Mouse (Mus musculus) megakaryocyte, embryonic 14.5 days (primary cell): ENCODE measurements around the gene Gm20388. TPM values are rescaled to one million over a fixed set of nuclear protein-coding genes. Genes with fewer than 3 reads are reported as not detected.

Source experiments
- H3K27me3 ChIP-seq: replicated peaks from 2 replicates; pipeline ENCODE3; 2012; ENCODE audit warnings: inconsistent platforms
- H3K36me3 ChIP-seq: replicated peaks from 2 replicates; pipeline ENCODE3; 2012; ENCODE audit warnings: low read length, inconsistent platforms, mixed read lengths
- H3K4me1 ChIP-seq: 2 replicates; pipeline ENCODE4 v1.6.1; 2012; ENCODE audit warnings: inconsistent platforms
- H3K4me3 ChIP-seq: replicated peaks from 2 replicates; pipeline ENCODE3; 2012; ENCODE audit warnings: moderate library complexity, mild to moderate bottlenecking, inconsistent platforms
- H3K9me3 ChIP-seq: 2 replicates; pipeline ENCODE4 v1.6.1; 2012; ENCODE audit warnings: inconsistent platforms
- FLI1 ChIP-seq: IDR thresholded peaks from 2 replicates; pipeline ENCODE4 v1.6.1; 2012; ENCODE audit warnings: low read length, inconsistent platforms, mixed read lengths
- GATA1 ChIP-seq: IDR thresholded peaks from 3 replicates; pipeline ENCODE4 v1.6.1; 2012; ENCODE audit warnings: mixed read lengths, low read length, inconsistent platforms, borderline replicate concordance
- polyA plus RNA-seq: library from polyadenylated mRNA; stranded (reverse); fragments of >175 nt; gene quantifications from 2 replicates; pipeline ENCODE4 v1.2.3, GENCODE M21; 2012; ENCODE audit warnings: low replicate concordance; ENCODE audit not compliant: insufficient read depth

Gene Gm20388
- polyA plus RNA-seq, 1 experiment: 111 TPM

DNA sequence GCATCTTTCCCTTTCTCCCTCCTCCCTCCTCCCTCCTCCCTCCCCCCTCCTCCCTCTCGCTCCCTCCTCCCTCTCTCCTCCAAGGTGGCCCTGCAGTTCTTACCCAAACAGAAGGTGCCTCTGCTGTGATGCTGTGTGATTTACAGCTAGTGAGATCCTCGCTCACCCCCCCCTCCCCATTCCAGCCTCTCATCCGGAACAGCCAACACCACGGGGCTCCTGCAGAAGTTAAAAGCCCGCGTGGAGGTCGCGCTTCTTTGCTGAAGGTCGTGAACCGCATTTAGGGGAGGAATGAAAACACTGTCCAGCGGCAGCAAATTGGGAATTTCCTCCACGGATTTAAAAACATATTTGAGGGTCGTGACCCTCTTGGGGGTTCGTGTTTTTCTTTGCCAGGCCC lies 937.1 kb downstream of the Gm20388 start:
- H3K4me3 ChIP-seq: no peak overlapping the region
- H3K4me1 ChIP-seq: no peaks in the 10 kb centered on the region
- H3K9me3 ChIP-seq: peaks cover 6% of the 10 kb centered on the region; the same call in 1 of the 2 replicates
- peaks cover 77% of the 10 kb centered on the region for H3K27me3 ChIP-seq
- no peak for TF ChIP-seq GATA1
- TF ChIP-seq FLI1: no peak
- no peaks in the 10 kb centered on the region for H3K36me3 ChIP-seq

DNA sequence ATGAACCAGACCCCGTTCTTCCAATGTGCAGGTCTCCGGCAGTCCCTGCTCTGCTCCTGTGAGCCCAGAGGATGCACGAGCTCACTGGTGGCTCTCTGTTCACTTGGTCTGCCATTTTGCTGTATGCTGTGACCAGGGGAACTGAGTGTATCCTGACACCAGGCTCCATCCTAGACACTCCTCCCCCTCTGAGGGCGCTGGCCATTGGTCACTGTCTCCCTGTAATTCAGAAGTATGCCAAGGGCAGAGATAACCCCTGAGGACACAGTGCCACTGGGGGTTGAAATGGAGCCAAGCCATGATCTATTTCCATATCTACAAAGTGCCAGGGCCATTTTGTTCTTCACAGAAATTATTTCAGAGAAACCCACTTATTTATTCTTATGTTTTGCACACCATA lies 937.8 kb downstream of the Gm20388 start:
- H3K36me3 ChIP-seq: no peaks in the 10 kb centered on the region
- no peaks in the 10 kb centered on the region for H3K4me1 ChIP-seq
- no peak overlapping the region for H3K4me3 ChIP-seq
- H3K27me3 ChIP-seq: peaks cover 76% of the 10 kb centered on the region
- H3K9me3 ChIP-seq: peaks cover 10% of the 10 kb centered on the region; the same call in 1 of the 2 replicates
- TF ChIP-seq GATA1 (no peak), FLI1 (no peak)

DNA sequence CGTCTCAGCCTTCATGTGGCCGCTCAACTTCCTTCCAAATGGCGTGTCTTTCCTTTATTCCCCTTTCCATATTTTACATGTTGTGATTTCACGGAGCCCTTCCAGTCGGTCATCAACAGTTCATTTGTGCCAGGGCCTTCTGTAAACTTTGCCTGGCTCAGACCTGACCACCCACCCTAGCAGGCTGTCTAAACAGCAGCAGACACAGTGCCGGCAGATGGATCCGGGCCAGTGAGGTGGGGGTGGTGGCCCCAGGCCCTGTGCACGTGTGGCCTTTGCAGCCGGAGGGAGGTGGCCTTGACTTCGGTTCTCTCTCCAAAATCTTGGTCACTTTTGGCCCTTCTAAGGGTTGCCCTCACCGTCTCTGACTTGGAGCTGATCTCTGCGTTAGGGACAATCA lies 940.8 kb downstream of the Gm20388 start:
- Histone ChIP-seq H3K36me3 (no peaks in the 10 kb centered on the region), H3K27me3 (peaks cover 67% of the 10 kb centered on the region), H3K4me3 (no peak overlapping the region), H3K4me1 (no peaks in the 10 kb centered on the region), H3K9me3 (peaks cover 18% of the 10 kb centered on the region)
- no peak for TF ChIP-seq FLI1
- no peak for TF ChIP-seq GATA1

DNA sequence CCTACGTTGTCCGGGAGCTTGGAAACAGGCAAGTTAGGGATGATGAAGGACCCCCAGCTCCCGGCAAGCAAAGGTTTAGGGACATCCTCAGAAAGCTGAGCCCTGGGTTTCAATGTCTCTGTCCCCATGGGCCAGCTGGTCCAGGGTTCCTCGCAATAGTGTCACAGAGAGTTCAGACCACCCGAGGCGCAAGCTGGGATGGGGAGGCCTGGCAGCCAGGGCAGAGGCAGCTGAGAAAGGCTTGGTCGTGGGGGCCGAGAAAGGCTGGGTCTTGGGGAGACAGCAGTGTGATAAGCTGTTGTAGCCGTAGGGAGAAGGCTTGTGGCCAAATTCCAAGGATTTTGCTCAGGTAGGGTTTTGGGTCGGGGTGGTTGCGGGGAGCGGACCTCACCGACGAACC lies 949.2 kb downstream of the Gm20388 start:
- H3K27me3 ChIP-seq: peaks cover 72% of the 10 kb centered on the region
- no peaks in the 10 kb centered on the region for H3K4me1 ChIP-seq
- H3K36me3 ChIP-seq: no peaks in the 10 kb centered on the region
- H3K9me3 ChIP-seq: peaks cover 6% of the 10 kb centered on the region; the same call in 1 of the 2 replicates
- TF ChIP-seq GATA1: no peak
- no peak for TF ChIP-seq FLI1
- no peak overlapping the region for H3K4me3 ChIP-seq

DNA sequence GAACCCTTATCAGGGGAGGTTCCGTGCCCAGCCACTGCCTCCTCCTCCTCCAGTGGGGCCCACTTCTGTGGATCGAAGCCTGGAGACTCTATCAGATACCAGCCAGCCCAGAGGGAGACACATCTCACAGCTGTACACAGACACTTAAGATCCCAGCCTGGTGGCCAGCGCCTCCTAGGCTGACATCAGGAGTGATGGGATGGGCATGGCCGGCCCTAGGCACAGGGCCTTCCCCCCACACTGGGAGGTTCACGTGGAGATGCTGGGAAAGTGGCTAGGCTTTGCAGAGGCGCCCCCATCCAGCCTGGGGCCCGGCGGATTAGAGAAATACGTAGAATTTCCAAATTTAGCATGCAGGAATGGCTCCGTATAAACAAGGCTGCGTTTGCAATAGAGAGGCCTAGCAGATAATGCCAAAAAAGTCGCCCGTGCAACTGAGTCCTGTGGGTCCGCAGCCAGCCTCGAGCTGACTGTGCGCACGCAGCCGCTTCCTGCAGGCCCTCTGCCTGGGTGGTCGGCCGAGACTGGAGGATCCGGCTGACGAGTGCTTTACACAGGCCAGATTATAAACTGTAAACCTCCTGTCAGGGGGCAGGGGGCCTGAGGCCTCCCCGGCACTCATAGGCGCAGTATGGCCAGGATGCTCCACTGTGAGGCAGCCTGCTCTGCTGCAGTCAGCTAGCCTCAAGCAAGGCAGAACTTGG lies 949.9 kb downstream of the Gm20388 start:
- TF ChIP-seq FLI1: no peak
- TF ChIP-seq GATA1: no peak
- Histone ChIP-seq H3K4me1 (no peaks in the 10 kb centered on the region), H3K9me3 (peaks cover 3% of the 10 kb centered on the region; the same call in 1 of the 2 replicates), H3K4me3 (no peak overlapping the region), H3K27me3 (peaks cover 74% of the 10 kb centered on the region), H3K36me3 (no peaks in the 10 kb centered on the region)

DNA sequence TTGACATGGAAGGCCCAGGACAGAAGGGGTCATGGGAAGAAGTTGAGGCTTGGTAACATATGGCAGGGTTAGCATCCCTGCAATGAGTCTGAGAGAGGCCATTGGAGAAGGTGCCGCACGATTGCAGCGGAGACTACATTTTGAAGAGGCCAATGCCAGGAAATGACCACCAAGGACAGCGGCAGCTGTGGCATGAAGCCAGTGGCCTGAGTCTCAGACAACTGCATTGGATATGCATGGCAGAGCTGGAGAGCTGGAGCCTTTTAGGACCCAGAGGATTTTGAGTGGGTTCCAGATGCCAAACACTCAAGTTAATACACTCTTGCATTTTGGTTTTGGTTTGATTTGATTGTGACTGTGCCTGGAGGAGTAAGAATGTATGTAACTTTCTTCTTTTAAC lies 953.0 kb downstream of the Gm20388 start:
- no peak overlapping the region for H3K4me3 ChIP-seq
- TF ChIP-seq FLI1 (no peak), GATA1 (no peak)
- no peaks in the 10 kb centered on the region for H3K36me3 ChIP-seq
- H3K4me1 ChIP-seq: no peaks in the 10 kb centered on the region
- H3K27me3 ChIP-seq: peaks cover 69% of the 10 kb centered on the region
- H3K9me3 ChIP-seq: no peaks in the 10 kb centered on the region

DNA sequence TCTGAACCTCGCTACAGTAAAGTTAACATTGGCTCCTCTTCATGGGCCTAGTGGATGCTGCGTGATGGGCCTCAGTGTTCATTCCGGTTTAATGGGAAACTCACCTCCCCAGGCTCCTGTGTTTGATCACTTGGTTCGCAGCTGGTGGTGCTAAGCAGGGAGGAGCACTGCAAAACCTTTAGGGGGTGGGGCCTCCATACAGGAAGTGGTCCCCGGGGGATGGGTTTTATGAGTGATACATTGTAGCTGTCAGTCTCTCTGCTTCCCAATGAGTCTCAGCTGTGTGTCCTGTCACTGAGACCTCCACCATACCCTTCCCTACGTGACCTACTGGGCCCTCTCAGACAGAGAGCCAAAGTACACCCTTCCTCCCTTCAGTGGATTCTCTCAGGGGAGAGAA lies 956.7 kb downstream of the Gm20388 start:
- TF ChIP-seq GATA1: no peak
- no peak for TF ChIP-seq FLI1

DNA sequence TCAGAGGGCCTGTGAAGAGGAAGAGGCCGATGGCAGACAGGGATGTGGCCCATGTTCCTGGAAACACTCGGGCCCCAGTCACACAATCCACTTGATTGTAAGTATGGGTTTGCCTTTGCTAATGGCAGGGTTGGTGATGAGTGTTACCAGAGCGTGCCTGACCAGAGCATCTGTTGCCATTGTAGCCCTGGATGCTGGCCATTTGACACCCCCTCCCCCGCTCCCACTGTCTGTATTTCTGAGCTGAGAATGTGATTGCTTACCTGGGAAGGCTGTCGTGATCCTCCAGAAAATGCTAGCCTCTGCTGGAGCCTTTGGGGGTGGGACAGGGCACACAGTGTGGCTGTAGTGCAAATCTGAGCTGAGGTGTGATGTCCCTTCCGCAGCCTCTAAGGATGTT lies 962.0 kb downstream of the Gm20388 start:
- TF ChIP-seq FLI1 (no peak), GATA1 (no peak)
- peaks cover 19% of the 10 kb centered on the region for H3K9me3 ChIP-seq
- no peak overlapping the region for H3K4me3 ChIP-seq
- H3K27me3 ChIP-seq: peaks cover 74% of the 10 kb centered on the region
- H3K4me1 ChIP-seq: no peaks in the 10 kb centered on the region
- H3K36me3 ChIP-seq: no peaks in the 10 kb centered on the region

More for the DNA sequence above, 956.7 kb downstream of the Gm20388 start:
- Histone ChIP-seq H3K27me3 (peaks cover 69% of the 10 kb centered on the region), H3K4me1 (no peaks in the 10 kb centered on the region), H3K36me3 (no peaks in the 10 kb centered on the region), H3K9me3 (peaks cover 16% of the 10 kb centered on the region), H3K4me3 (no peak overlapping the region)

DNA sequence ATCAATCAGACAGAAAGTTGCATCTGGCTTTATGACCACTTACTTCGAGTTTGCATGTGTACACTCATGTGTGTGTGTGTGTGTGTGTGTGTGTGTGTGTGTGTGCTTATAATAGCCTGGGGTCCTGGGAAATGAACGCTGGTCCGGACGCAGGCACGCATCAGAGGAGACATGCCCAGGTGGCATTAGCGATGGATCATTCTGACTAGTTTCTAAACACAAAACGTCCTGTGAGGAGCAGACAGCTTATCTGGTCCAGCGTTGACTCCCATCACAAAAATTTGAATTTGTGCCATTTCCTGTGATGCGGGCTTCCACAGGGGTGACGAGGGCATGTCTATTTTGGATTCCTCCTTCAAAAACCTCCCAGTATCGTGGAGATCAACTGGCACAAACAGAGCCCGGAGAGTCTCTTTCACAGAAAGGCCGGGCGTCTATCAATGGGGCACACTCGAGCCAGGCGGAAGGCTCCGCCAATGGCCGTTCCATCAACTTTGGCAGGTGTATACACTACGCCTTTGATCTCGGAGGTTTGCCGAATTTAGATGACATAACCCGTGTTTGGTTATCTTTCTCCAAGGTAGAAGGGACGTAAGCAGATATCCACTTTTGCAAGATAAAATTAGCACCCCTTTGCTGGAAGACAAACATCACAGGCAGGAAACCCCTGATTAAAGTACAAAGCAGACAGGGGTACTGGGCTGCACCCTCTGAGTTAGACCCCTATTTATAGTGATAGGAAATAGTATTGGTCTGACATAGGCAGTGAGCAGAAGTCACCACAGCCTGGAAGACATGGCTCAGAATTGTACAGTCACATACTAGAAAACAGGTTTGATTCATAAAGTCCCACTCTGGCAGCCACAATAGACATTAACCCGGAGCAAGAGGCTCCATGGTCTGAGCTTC lies 965.6 kb downstream of the Gm20388 start:
- H3K27me3 ChIP-seq: peaks cover 81% of the 10 kb centered on the region

DNA sequence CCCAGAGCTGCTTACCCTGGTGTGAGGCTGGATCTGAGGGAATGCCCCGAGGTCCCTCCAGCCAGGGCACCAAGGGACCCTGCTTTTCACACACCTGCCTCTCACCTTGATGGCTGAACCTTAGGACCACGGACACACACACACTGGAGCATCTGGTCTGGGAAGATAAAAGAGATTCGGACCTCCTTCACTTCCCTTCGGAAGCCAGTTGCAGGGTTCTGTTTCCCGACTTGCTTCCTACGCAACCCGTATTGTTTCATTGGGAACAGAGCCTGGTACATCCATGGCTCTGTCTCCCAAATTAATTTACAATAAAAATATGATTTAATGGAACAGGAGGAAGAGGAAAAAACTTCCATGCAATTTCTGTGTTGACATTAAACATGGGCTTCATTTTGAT lies 966.4 kb downstream of the Gm20388 start:
- Histone ChIP-seq H3K9me3 (peaks cover 5% of the 10 kb centered on the region; the same call in 1 of the 2 replicates), H3K27me3 (peaks cover 81% of the 10 kb centered on the region), H3K36me3 (no peaks in the 10 kb centered on the region), H3K4me1 (no peaks in the 10 kb centered on the region), H3K4me3 (no peak overlapping the region)
- no peak for TF ChIP-seq FLI1
- no peak for TF ChIP-seq GATA1

More for the DNA sequence above, 965.6 kb downstream of the Gm20388 start:
- Histone ChIP-seq H3K9me3 (peaks cover 12% of the 10 kb centered on the region), H3K4me1 (no peaks in the 10 kb centered on the region), H3K4me3 (no peak overlapping the region), H3K36me3 (no peaks in the 10 kb centered on the region)
- TF ChIP-seq FLI1 (no peak), GATA1 (no peak)
